Mouse (Mus musculus) Patski (cell line): ENCODE measurements around the gene Slco6d1. TPM values are rescaled to one million over a fixed set of nuclear protein-coding genes. Genes with fewer than 3 reads are reported as not detected.
"Not testable (repeated sequence)": the region's sequence is repeated elsewhere in the genome, so short reads cannot be mapped to it uniquely, and the experiment has no call there.

ENCODE experiments used
- ATAC-seq: fragments of 100-300 bp; one replicate; pipeline ENCODE4 v1.8.0; 2021
- CTCF ChIA-PET: fragments of 350-600 bp; sonication (Branson Sonifier 250); formaldehyde crosslinking; loops from one replicate; lab custom pipeline; 2022; ENCODE audit warnings: inconsistent platforms; lab: Charles Lee
- POLR2A ChIA-PET: fragments of 350-600 bp; sonication (Branson Sonifier 250); formaldehyde crosslinking; loops from one replicate; lab custom pipeline; 2022; ENCODE audit warnings: antibody characterized with exemption, inconsistent platforms; lab: Charles Lee
- DNase-seq: peaks from one replicate; pipeline ENCODE4 v3.0.0-alpha.2; 2011; ENCODE audit warnings: low read depth, low spot score
- H3K27me3 ChIP-seq: fragments of 371-371 bp; one replicate; pipeline ENCODE4 v1.5.1; 2021
- CTCF ChIP-seq: fragments of 100-300 bp; IDR thresholded peaks from one replicate; pipeline ENCODE4 v1.5.1; 2021
- in situ Hi-C: fragments of 300-500 bp; cut with MboI; formaldehyde crosslinking; loops from 3 replicates; pipeline ENCODE4 v1.11.1; 2018; ENCODE audit warnings: low pct_unique_long_range_greater_than_20kb, mixed read lengths
- polyA plus RNA-seq: library from polyadenylated mRNA; unstranded; gene quantifications from one replicate; pipeline ENCODE4 v1.2.3, GENCODE M21; 2021

Slco6d1 gene
- polyA plus RNA-seq = not detected

DNA sequence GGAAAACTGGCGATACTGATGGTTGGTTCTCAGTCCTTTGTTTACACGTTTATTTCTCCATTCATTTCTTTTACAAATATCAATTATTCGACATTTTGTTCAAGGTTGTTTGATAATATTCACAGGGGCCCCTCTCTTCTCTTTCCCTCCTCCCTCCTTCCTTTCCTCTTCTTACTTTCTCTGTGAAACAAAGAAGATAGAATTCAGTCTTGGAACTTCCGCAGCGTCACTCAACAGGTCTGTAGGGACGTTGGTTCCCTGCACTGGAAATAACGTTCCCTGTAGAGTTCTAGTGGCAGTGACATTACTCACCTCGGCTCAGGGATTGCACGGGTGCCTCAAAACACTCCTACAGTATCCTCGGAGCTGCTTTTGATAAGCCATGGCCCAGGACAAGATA lies at the start of gene Slco6d1:
Gene Slco6d1, plus strand, starts transcription at position 301 of the 400 bp plus-strand sequence.
- ChIA-PET POLR2A (no interaction called here), CTCF (no interaction called here)
- ATAC-seq (no peak), DNase-seq (no peak)
- in situ Hi-C loops = no loop called here
- H3K27me3 ChIP-seq = no peaks in the 10 kb centered on the region
- no peak for TF ChIP-seq CTCF

DNA sequence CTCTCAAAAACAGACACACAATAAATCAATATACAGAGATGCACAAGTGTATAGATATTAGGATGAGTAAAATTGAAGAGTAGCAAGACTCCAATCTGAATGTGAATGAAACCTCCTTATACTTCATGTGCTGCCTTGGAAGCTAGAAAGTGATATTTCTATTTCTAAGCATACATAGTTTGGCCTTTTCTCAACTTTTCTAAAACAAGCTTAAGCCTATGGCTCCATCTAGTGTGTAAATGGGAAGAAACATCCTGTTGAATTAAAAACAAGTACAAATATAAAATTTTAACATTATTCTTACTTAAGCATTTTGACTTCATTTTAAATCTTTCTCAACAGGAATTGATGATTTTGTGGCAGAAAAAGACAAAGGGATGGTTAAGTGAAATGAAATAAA lies 28.9 kb upstream of the Slco6d1 start:
- ChIA-PET CTCF (interaction anchor here (1.6 kb wide), 1 partner anchor 9 kb away, joined by 5 read pairs; no protein-coding TSS in a partner anchor), POLR2A (no interaction called here)
- DNase-seq = no peak
- in situ Hi-C loops = no loop called here
- no peak for TF ChIP-seq CTCF
- H3K27me3 ChIP-seq = no peaks in the 10 kb centered on the region
- ATAC-seq = no peak

- no peak for TF ChIP-seq CTCF
- ATAC-seq (no peak), DNase-seq (no peak)
- H3K27me3 ChIP-seq = no peaks in the 10 kb centered on the region
- in situ Hi-C loops = no loop called here
- POLR2A ChIA-PET = no interaction called here
- CTCF ChIA-PET = no interaction called here
Measured at GRCm38 (mm10) chr1:98447929-98448328, 27.0 kb downstream of the Slco6d1 start.

DNA sequence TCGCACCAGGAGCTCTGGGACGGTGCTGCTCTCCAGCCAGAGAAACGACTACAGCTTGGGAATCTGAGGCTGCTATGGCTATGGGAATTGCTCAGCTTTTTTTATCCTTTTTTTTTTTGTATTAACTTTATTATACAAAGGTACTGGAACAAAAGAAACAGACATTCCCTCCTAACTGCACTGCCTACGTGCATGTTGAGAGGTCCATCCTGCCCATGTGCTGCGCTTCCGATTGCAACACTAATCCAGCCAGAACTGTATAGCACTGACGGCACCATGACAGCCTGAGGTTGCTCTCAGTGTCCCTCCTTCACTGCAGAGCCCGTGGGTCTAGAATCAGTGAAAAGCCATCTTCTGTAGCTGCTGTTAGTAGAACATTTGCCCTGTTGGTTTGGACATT lies 38.3 kb downstream of the Slco6d1 start:
- ATAC-seq, H3K27me3 ChIP-seq, DNase-seq, POLR2A ChIA-PET, in situ Hi-C loops, CTCF ChIA-PET: not testable (repeated sequence)

GRCm38 (mm10) chr1:98476381-98476780 lies 55.5 kb downstream of the Slco6d1 start:
- DNase-seq, CTCF ChIA-PET, H3K27me3 ChIP-seq, ATAC-seq, POLR2A ChIA-PET, in situ Hi-C loops: not testable (repeated sequence)

GRCm38 (mm10) chr1:98479243-98479642 lies 58.3 kb downstream of the Slco6d1 start:
- ChIA-PET POLR2A (no interaction called here), CTCF (no interaction called here)
- in situ Hi-C loops = no loop called here
- no peak for TF ChIP-seq CTCF
- DNase-seq (no peak), ATAC-seq (no peak)
- no peaks in the 10 kb centered on the region for H3K27me3 ChIP-seq

DNA sequence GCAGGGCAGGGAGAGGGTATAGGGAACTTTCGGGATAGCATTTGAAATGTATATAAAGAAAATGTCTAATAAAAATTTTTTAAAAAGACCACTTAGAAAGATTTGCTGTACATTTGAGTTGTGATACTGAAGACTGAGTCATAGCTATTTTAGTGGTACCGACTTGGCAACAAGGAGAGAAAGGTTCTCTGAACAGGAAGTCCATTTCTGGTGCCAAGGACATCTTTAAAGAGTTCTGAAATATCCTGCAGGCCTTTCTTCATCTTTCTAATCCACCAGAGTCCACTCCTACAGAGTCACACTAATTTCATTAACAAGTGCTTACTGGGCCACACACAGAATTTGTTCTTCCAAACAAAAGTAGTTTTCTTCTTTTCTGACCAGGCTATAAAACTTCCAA lies 85.1 kb downstream of the Slco6d1 start:
- no peak for DNase-seq
- CTCF ChIA-PET = no interaction called here
- TF ChIP-seq CTCF = no peak

DNA sequence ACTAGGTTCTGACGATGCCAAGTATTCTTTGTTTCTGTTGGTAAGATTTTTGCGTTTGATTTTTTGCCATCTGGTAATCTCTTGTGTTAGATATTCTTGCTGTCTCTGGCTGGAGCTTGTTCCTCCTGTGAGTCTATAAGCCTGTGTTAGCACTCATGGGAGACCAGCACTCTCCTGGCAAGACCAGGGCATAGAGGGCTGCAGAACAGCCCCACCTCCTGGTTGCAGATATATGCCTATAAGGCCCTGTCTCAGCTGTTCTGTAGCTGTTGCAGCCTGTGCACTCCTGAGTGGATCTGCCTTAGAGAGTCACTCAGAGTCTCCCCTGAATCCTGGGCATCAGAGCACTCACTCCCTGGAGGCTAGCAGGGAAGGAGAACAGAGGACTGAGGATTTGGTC lies 102.1 kb downstream of the Slco6d1 start:
- in situ Hi-C loops = no loop called here
- CTCF ChIA-PET = no interaction called here

More for the DNA sequence above, 85.1 kb downstream of the Slco6d1 start:
- in situ Hi-C loops = no loop called here
- POLR2A ChIA-PET = no interaction called here
- no peaks in the 10 kb centered on the region for H3K27me3 ChIP-seq
- no peak for ATAC-seq

DNA sequence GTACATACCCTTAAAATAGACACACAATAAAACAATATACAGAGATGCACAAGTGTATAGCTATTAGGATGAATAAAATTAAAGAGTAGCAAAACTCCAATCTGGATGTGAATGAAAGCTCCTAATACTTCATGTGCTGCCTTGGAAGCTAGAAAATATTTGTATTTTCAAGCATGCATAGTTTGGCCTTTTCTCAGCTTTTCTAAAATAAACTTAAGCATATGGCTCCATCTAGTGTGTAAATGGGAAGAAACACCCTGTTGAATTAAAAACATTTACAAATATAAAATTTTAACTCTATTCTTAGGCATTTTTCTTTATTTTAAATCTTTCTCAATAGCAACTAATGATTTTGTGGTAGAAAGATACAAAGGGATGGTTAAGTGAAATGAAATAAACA lies 102.6 kb downstream of the Slco6d1 start:
- ChIA-PET POLR2A (no interaction called here), CTCF (no interaction called here)
- no peaks in the 10 kb centered on the region for H3K27me3 ChIP-seq
- TF ChIP-seq CTCF = no peak
- ATAC-seq (no peak), DNase-seq (no peak)
- in situ Hi-C loops = no loop called here

More for the DNA sequence above, 102.1 kb downstream of the Slco6d1 start:
- TF ChIP-seq CTCF = no peak
- DNase-seq (no peak), ATAC-seq (no peak)
- no peaks in the 10 kb centered on the region for H3K27me3 ChIP-seq
- POLR2A ChIA-PET = no interaction called here

DNA sequence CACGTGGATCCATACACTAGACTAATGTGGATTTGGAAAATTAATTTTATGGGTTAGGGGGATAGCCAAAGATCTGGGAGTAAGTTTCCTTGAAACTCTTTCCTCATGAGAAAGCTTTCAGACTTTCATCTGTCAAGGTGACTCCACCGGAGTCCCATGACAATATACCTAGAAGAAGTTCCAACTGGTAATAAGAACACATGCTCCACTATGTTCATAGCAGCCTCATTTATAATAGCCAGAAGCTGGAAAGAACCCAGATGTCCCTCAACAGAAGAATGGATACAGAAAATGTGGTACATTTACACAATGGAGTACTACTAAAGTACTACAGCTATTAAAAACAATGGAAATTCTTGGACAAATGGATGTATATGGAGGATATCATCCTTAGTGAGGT lies 107.4 kb downstream of the Slco6d1 start:
- CTCF ChIA-PET = not testable (repeated sequence)

DNA sequence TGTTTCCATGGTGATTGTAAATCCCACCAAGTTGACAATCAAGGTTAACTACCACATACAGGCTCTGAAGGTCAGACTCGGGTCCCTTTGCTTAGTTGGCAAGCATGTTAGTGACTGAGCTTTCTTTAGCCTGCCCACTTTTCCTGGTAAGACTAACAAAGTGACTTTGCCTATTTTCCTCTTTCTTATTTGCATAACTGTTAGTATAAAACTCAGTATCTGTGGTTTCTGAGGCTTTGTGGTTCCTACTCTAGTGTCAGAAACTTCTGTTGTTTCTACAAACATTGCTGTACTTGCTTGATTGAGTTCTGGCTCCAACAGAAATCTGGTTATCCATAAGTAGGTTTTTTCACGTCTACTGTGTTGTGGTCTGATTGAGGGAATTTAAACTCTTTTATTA lies 124.4 kb downstream of the Slco6d1 start:
- no peak for TF ChIP-seq CTCF
- no peak for ATAC-seq
- no peaks in the 10 kb centered on the region for H3K27me3 ChIP-seq
- DNase-seq = no peak
- POLR2A ChIA-PET = no interaction called here
- CTCF ChIA-PET = no interaction called here
- in situ Hi-C loops = no loop called here

More for the DNA sequence above, 107.4 kb downstream of the Slco6d1 start:
- DNase-seq, POLR2A ChIA-PET, ATAC-seq, in situ Hi-C loops, H3K27me3 ChIP-seq: not testable (repeated sequence)

GRCm38 (mm10) chr1:98554388-98554787 lies 133.5 kb downstream of the Slco6d1 start:
- no peak for ATAC-seq
- H3K27me3 ChIP-seq = no peaks in the 10 kb centered on the region
- TF ChIP-seq CTCF = no peak
- ChIA-PET CTCF (no interaction called here), POLR2A (no interaction called here)
- DNase-seq = no peak
- in situ Hi-C loops = no loop called here
